In genomic region chr5:8842815-8843214, GRCm38 (mm10) we compare ENCODE assay signal across 17 mouse cellular contexts. TPM values are rescaled to one million over a fixed set of nuclear protein-coding genes. Genes with fewer than 3 reads are reported as not detected.
A peak's percentile ranks its signal among the peaks of the same experiment; 100 is the strongest.
DNase-seq lines count a peak whose midpoint lies in the region; ATAC-seq and TF ChIP-seq lines count a peak whose summit lies in the region.
"Had no signal": no experiment of that assay in that cellular context is flagged by ENCODE, and none has a peak within 500 bp of the region (broad histone marks: within the 10 kb centered on the region; RNA-seq: fewer than 3 reads in every experiment).

No protein-coding gene starts in this region.

- 48% methylated on average over 3 of the region's 3 CpGs for WGBS in embryonic facial prominence, embryonic 11.5 days
- 52% methylated on average over 3 of the region's 3 CpGs for WGBS in embryonic facial prominence, embryonic 10.5 days
- WGBS in kidney, postnatal 0 days: 23% methylated on average over 3 of the region's 3 CpGs
- 50% methylated on average over 3 of the region's 3 CpGs for WGBS in midbrain, postnatal 0 days
- WGBS in midbrain, embryonic 16.5 days: 49% methylated on average over 3 of the region's 3 CpGs
- 13% methylated on average over 3 of the region's 3 CpGs for WGBS in stomach, postnatal 0 days

- H3K4me1 ChIP-seq in embryonic facial prominence, embryonic 11.5 days (ENCODE audit: control insufficient read depth, insufficient read depth, low read length): no peaks in the 10 kb centered on the region; the same call in 1 of the 2 replicates
- peaks cover 4% of the 10 kb centered on the region; the same call in 1 of the 2 replicates for H3K4me1 ChIP-seq in embryonic facial prominence, embryonic 10.5 days
- no peaks in the 10 kb centered on the region for H3K4me1 ChIP-seq in kidney, postnatal 0 days (replicated peaks; ENCODE audit: insufficient read depth, low read length)
- H3K4me1 ChIP-seq in midbrain, postnatal 0 days (ENCODE audit: insufficient read depth, low read length): no peaks in the 10 kb centered on the region
- H3K4me1 ChIP-seq in midbrain, embryonic 16.5 days (ENCODE audit: control insufficient read depth, insufficient read depth, low read length): no peaks in the 10 kb centered on the region; the same call in 1 of the 2 replicates
- H3K4me1 ChIP-seq in stomach, postnatal 0 days (replicated peaks; ENCODE audit: control insufficient read depth, insufficient read depth): no peaks in the 10 kb centered on the region
- H3K4me1 ChIP-seq: megakaryocyte, embryonic 14.5 days had no signal

- intact Hi-C loops in left cerebral cortex, postnatal 36 days (cut with DNase I): no loop called here

- H3K4me3 ChIP-seq in embryonic facial prominence, embryonic 11.5 days (ENCODE audit: low read depth, low read length): no peak overlapping the region
- H3K4me3 ChIP-seq in embryonic facial prominence, embryonic 10.5 days: no peak overlapping the region
- no peak overlapping the region for H3K4me3 ChIP-seq in kidney, postnatal 0 days (replicated peaks; ENCODE audit: low read depth, low read length)
- no peak overlapping the region for H3K4me3 ChIP-seq in midbrain, postnatal 0 days (ENCODE audit: low read depth, low read length)
- H3K4me3 ChIP-seq in midbrain, embryonic 16.5 days (ENCODE audit: low read depth, low read length): no peak overlapping the region
- no peak overlapping the region for H3K4me3 ChIP-seq in stomach, postnatal 0 days (ENCODE audit: low read depth, low read length)
- H3K4me3 ChIP-seq: embryonic facial prominence, embryonic 12.5 days; forebrain, embryonic 12.5 days; megakaryocyte, embryonic 14.5 days had no signal

- peak; percentile 17 for DNase-seq in embryonic facial prominence, embryonic 11.5 days (ENCODE audit: low spot score)
- no peak for DNase-seq in embryonic facial prominence, embryonic 10.5 days (ENCODE audit: low spot score)
- DNase-seq in kidney, postnatal 0 days (ENCODE audit: low spot score): peak; percentile 27
- no peak for DNase-seq in kidney, adult 11 months
- DNase-seq in midbrain, postnatal 0 days (ENCODE audit: low spot score): no peak
- DNase-seq in stomach, postnatal 0 days (ENCODE audit: low spot score): no peak
- DNase-seq in left cerebral cortex, postnatal 36 days (ENCODE audit: low spot score in 2 of 2): no peak
- DNase-seq: B cell, adult 2 months; cerebellum, adult 2 months; heart, postnatal 36 days; lung, adult 2 months; thymus, adult 18-20 months had no signal

- no peak overlapping the region for H3K9ac ChIP-seq in embryonic facial prominence, embryonic 11.5 days (replicated peaks; ENCODE audit: low read length)
- no peak overlapping the region for H3K9ac ChIP-seq in kidney, postnatal 0 days (ENCODE audit: low read depth, low read length)
- H3K9ac ChIP-seq in midbrain, postnatal 0 days (replicated peaks; ENCODE audit: low read length, poor library complexity, severe bottlenecking): no peak overlapping the region
- no peak overlapping the region for H3K9ac ChIP-seq in midbrain, embryonic 16.5 days (ENCODE audit: low read depth, low read length)
- H3K9ac ChIP-seq in stomach, postnatal 0 days (ENCODE audit: low read length): no peak overlapping the region
- H3K9ac ChIP-seq: embryonic facial prominence, embryonic 12.5 days; forebrain, embryonic 12.5 days had no signal

- no peak overlapping the region for H3K4me2 ChIP-seq in embryonic facial prominence, embryonic 11.5 days (ENCODE audit: low read depth, low read length)
- no peak overlapping the region for H3K4me2 ChIP-seq in kidney, postnatal 0 days (ENCODE audit: low read length)
- no peak overlapping the region for H3K4me2 ChIP-seq in midbrain, postnatal 0 days (ENCODE audit: low read depth, low read length, poor library complexity, severe bottlenecking)
- no peak overlapping the region for H3K4me2 ChIP-seq in midbrain, embryonic 16.5 days (ENCODE audit: low read length)
- no peak overlapping the region for H3K4me2 ChIP-seq in stomach, postnatal 0 days (replicated peaks; ENCODE audit: low read depth)
- H3K4me2 ChIP-seq: embryonic facial prominence, embryonic 12.5 days; forebrain, embryonic 12.5 days had no signal

- no peaks in the 10 kb centered on the region for H3K9me3 ChIP-seq in embryonic facial prominence, embryonic 11.5 days (replicated peaks; ENCODE audit: control insufficient read depth, low read length)
- H3K9me3 ChIP-seq in embryonic facial prominence, embryonic 10.5 days: no peaks in the 10 kb centered on the region
- H3K9me3 ChIP-seq in kidney, postnatal 0 days (replicated peaks; ENCODE audit: low read length): no peaks in the 10 kb centered on the region
- H3K9me3 ChIP-seq in midbrain, postnatal 0 days (ENCODE audit: low read length): no peaks in the 10 kb centered on the region
- H3K9me3 ChIP-seq in midbrain, embryonic 16.5 days (replicated peaks; ENCODE audit: control insufficient read depth, low read length, poor library complexity, severe bottlenecking): no peaks in the 10 kb centered on the region
- H3K9me3 ChIP-seq in stomach, postnatal 0 days (ENCODE audit: control insufficient read depth, low read length): no peaks in the 10 kb centered on the region
- H3K9me3 ChIP-seq: embryonic facial prominence, embryonic 12.5 days; forebrain, embryonic 12.5 days; megakaryocyte, embryonic 14.5 days had no signal

- no peak for TF ChIP-seq EP300 in stomach, postnatal 0 days (optimal IDR thresholded peaks at IDR 0.05)

- peak; percentile 47; the same call in 1 of the 2 replicates for TF ChIP-seq CTCF in kidney, postnatal 0 days (IDR thresholded peaks at IDR 0.05; ENCODE audit: low read depth)
- TF ChIP-seq CTCF in midbrain, postnatal 0 days (IDR thresholded peaks at IDR 0.05): peak; percentile 54
- peak; percentile 54 for TF ChIP-seq CTCF in stomach, postnatal 0 days (IDR thresholded peaks at IDR 0.05; ENCODE audit: low read depth)

- H3K27ac ChIP-seq in embryonic facial prominence, embryonic 11.5 days (replicated peaks; ENCODE audit: low read depth, low read length): no peak overlapping the region
- no peak overlapping the region for H3K27ac ChIP-seq in embryonic facial prominence, embryonic 10.5 days (replicated peaks)
- H3K27ac ChIP-seq in kidney, postnatal 0 days: no peak overlapping the region
- no peak overlapping the region for H3K27ac ChIP-seq in midbrain, postnatal 0 days (ENCODE audit: low read depth, low read length)
- H3K27ac ChIP-seq in midbrain, embryonic 16.5 days (ENCODE audit: low read length): no peak overlapping the region
- H3K27ac ChIP-seq in stomach, postnatal 0 days (replicated peaks): no peak overlapping the region
- H3K27ac ChIP-seq: embryonic facial prominence, embryonic 12.5 days; forebrain, embryonic 12.5 days had no signal

- H3K27me3 ChIP-seq in embryonic facial prominence, embryonic 11.5 days (ENCODE audit: control insufficient read depth, insufficient read depth, low read length): no peaks in the 10 kb centered on the region
- H3K27me3 ChIP-seq in embryonic facial prominence, embryonic 10.5 days (replicated peaks; ENCODE audit: low read depth, poor library complexity, severe bottlenecking): no peaks in the 10 kb centered on the region
- no peaks in the 10 kb centered on the region for H3K27me3 ChIP-seq in kidney, postnatal 0 days (ENCODE audit: insufficient read depth, low read length)
- H3K27me3 ChIP-seq in midbrain, postnatal 0 days (ENCODE audit: insufficient read depth, low read length): no peaks in the 10 kb centered on the region
- H3K27me3 ChIP-seq in midbrain, embryonic 16.5 days (ENCODE audit: control insufficient read depth, insufficient read depth, low read depth, low read length): no peaks in the 10 kb centered on the region
- no peaks in the 10 kb centered on the region for H3K27me3 ChIP-seq in stomach, postnatal 0 days (ENCODE audit: control insufficient read depth, insufficient read depth, low read length)
- H3K27me3 ChIP-seq: embryonic facial prominence, embryonic 12.5 days; forebrain, embryonic 12.5 days; megakaryocyte, embryonic 14.5 days had no signal

- no peak for ATAC-seq in embryonic facial prominence, embryonic 11.5 days (replicated peaks; ENCODE audit: insufficient number of reproducible peaks, low FRiP score, low TSS enrichment, low read depth)
- ATAC-seq in kidney, postnatal 0 days (replicated peaks; ENCODE audit: low FRiP score, low read depth): no peak
- no peak for ATAC-seq in midbrain, postnatal 0 days (ENCODE audit: low FRiP score)
- ATAC-seq in midbrain, embryonic 16.5 days: no peak
- no peak for ATAC-seq in stomach, postnatal 0 days (ENCODE audit: low FRiP score, low TSS enrichment)
- ATAC-seq: inflammation-experienced regulatory T-cells, adult 6 months had no signal

- H3K36me3 ChIP-seq in embryonic facial prominence, embryonic 11.5 days (replicated peaks; ENCODE audit: control insufficient read depth, insufficient read depth, low read depth, low read length): no peaks in the 10 kb centered on the region
- H3K36me3 ChIP-seq in embryonic facial prominence, embryonic 10.5 days (replicated peaks): no peaks in the 10 kb centered on the region
- H3K36me3 ChIP-seq in kidney, postnatal 0 days (ENCODE audit: insufficient read depth, low read length): no peaks in the 10 kb centered on the region
- H3K36me3 ChIP-seq in midbrain, postnatal 0 days (ENCODE audit: insufficient read depth, low read length): no peaks in the 10 kb centered on the region
- no peaks in the 10 kb centered on the region for H3K36me3 ChIP-seq in midbrain, embryonic 16.5 days (ENCODE audit: control insufficient read depth, insufficient read depth, low read length)
- H3K36me3 ChIP-seq in stomach, postnatal 0 days (ENCODE audit: control insufficient read depth, insufficient read depth, low read length): no peaks in the 10 kb centered on the region
- H3K36me3 ChIP-seq: embryonic facial prominence, embryonic 12.5 days; forebrain, embryonic 12.5 days had no signal

RNA-seq across cellular contexts. Expression of gene Abcb1b, which starts 44.9 kb away (rescaled TPM):
- polyA plus RNA-seq in embryonic facial prominence, embryonic 11.5 days (2014; fragmentation: Nextera tagmentation; extraction: Ambion mirVana): 0.74 and 0.77 TPM in 2 replicates
- 0.95 and 1.2 TPM in 2 replicates for polyA plus RNA-seq in embryonic facial prominence, embryonic 10.5 days (2016; fragmentation: Nextera tagmentation; extraction: Ambion mirVana)
- polyA plus RNA-seq in kidney, postnatal 0 days (2015; fragmentation: Nextera tagmentation; extraction: Ambion mirVana): 0.62 and 1.4 TPM in 2 replicates
- 0.44 and 1.3 TPM in 2 replicates for total RNA-seq in midbrain, postnatal 0 days (2014; rRNA removed)
- polyA plus RNA-seq in midbrain, postnatal 0 days (2015; fragmentation: Nextera tagmentation; extraction: Ambion mirVana): 0.64 and 1.2 TPM in 2 replicates
- 0.78 and 0.97 TPM in 2 replicates for polyA plus RNA-seq in midbrain, embryonic 16.5 days (2015; fragmentation: Nextera tagmentation; extraction: Ambion mirVana)
- 2.2 and 2.6 TPM in 2 replicates for polyA plus RNA-seq in stomach, postnatal 0 days (2015; fragmentation: Nextera tagmentation; extraction: Ambion mirVana)
- total RNA-seq in left cerebral cortex, postnatal 36 days (2021): 1 to 10 TPM; 3.3 TPM

RNA-seq across cellular contexts. Expression of gene Abcb4, which starts 50.7 kb away (rescaled TPM):
- polyA plus RNA-seq in embryonic facial prominence, embryonic 11.5 days (2014; fragmentation: Nextera tagmentation; extraction: Ambion mirVana): 0.38 and 0.54 TPM in 2 replicates
- 0.28 and 0.54 TPM in 2 replicates for polyA plus RNA-seq in embryonic facial prominence, embryonic 10.5 days (2016; fragmentation: Nextera tagmentation; extraction: Ambion mirVana)
- polyA plus RNA-seq in kidney, postnatal 0 days (2015; fragmentation: Nextera tagmentation; extraction: Ambion mirVana): 0.11 and 0.16 TPM in 2 replicates
- 0.85 and 1.5 TPM in 2 replicates for total RNA-seq in midbrain, postnatal 0 days (2014; rRNA removed)
- 0.77 and 1.2 TPM in 2 replicates for polyA plus RNA-seq in midbrain, postnatal 0 days (2015; fragmentation: Nextera tagmentation; extraction: Ambion mirVana)
- 0.30 and 0.67 TPM in 2 replicates for polyA plus RNA-seq in midbrain, embryonic 16.5 days (2015; fragmentation: Nextera tagmentation; extraction: Ambion mirVana)
- 0.21 and 0.23 TPM in 2 replicates for polyA plus RNA-seq in stomach, postnatal 0 days (2015; fragmentation: Nextera tagmentation; extraction: Ambion mirVana)
- 1 to 10 TPM; 3.5 to 5.7 TPM for total RNA-seq in left cerebral cortex, postnatal 36 days (2021)

Comparison
In these comparisons a context has a peak if more than half of its experiments do, and no peak if none do; other contexts are left out.
1. DNase-seq: peak in embryonic facial prominence, embryonic 11.5 days (single experiment) and kidney, postnatal 0 days (single experiment); none in embryonic facial prominence, embryonic 10.5 days (single experiment), kidney, adult 11 months (single experiment), midbrain, postnatal 0 days (single experiment), stomach, postnatal 0 days (single experiment) and left cerebral cortex, postnatal 36 days (0 of 2).
2. Peak in every context shown above with its lines, with median percentiles within 50 percentile points of each other: CTCF ChIP-seq.